Mouse (Mus musculus) brain, embryonic 14.5 days (tissue): ENCODE results near the gene Odf3b. TPM values are rescaled to one million over a fixed set of nuclear protein-coding genes. Genes with fewer than 3 reads are reported as not detected.
A peak's percentile ranks its signal among the peaks of the same experiment; 100 is the strongest.

Experiments
- DNase-seq: peaks from one replicate; pipeline ENCODE4 v3.0.0-alpha.2; 2011; ENCODE audit warnings: low read depth
- CTCF ChIP-seq: fragments of 200-500 bp; IDR thresholded peaks from 2 replicates; pipeline ENCODE4 v1.5.1; 2012; ENCODE audit warnings: inconsistent platforms, mild to moderate bottlenecking, moderate library complexity, borderline replicate concordance; ENCODE audit not compliant: insufficient read depth, insufficient read length; ENCODE audit errors: extremely low read depth
- POLR2A ChIP-seq: fragments of 200-500 bp; IDR thresholded peaks from 2 replicates; pipeline ENCODE4 v1.6.1; 2012; ENCODE audit warnings: mild to moderate bottlenecking, inconsistent platforms, borderline replicate concordance; ENCODE audit not compliant: poor library complexity, insufficient read depth, insufficient read length, severe bottlenecking; ENCODE audit errors: extremely low read depth
- polyA plus RNA-seq: library from polyadenylated mRNA; depleted of rRNA; stranded (reverse); fragments of >200 nt; gene quantifications from 2 replicates; pipeline ENCODE4 v1.2.3, GENCODE M21; 2012

The Odf3b gene
- polyA plus RNA-seq, 1 experiment = 2.4 TPM

DNA sequence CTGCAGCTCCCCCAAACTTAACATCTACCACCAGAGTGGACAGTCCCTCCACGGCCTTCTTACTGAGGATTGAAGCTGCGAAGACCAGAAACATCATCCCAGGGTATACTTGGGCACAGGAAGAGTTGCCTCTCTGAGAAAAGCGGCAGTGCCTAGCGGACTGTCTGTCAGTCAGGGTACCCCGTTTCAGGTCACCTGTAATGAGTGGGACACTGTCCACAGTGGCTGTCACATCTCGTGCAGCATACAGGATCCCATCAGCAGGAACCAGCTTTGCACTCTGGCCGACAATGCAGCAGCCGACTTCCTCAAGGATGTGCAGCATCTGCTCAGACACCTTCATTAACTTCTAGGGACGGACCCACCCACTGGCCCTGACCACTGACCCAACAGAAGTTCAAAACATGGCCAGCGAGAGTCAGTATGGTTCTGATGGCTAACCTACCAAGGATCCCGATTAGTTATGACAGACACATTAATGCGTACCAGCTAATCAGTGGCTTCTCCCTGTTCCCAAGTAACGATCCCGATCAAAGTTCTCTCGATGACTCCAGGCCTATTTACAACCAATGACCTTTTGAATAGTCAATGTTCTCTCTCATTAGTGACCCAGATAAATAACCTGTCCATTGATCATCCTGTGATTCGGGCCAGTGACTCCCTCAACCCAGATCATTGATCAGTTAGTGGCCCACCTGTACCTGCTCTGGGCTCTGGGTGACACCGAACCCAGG lies 4.1 kb downstream of the Odf3b start:
- no peak for DNase-seq
- TF ChIP-seq CTCF = no peak
- no peak for TF ChIP-seq POLR2A

GRCm38 (mm10) chr15:89374340-89374739 lies 4.7 kb downstream of the Odf3b start:
- DNase-seq = no peak
- TF ChIP-seq POLR2A (no peak), CTCF (no peak)

DNA sequence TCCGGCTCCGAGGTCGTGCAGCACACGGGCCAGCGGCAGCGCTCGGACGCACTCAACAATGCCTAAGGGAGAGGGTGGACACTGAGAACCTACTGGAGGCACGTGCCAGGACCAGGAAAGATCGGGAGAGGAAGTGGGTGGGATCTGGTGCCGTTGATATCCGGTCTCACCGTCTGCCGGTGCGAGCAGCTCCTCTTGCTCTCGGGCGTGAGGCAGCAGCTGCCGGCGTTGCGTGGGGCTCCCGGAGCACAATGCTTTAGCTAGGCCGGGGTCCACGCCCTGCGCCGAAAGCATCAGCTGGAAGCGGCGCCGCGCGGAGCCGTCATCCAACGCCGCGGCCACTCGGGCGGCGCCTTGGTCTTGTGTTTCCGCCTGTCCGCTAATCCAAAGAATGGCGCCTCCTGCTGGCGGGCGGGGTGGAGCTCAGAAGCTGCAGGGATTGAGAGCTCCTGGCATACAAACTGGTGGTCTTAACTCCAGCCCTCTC lies 5.3 kb downstream of the Odf3b start, which contains the start of gene Sco2:
TSS of gene Sco2 (minus strand) at position 85 of the 487 bp plus-strand sequence.
- peak; percentile 96 for DNase-seq

GRCm38 (mm10) chr15:89373027-89373761 lies 5.9 kb downstream of the Odf3b start:
- peak; percentile 54 for TF ChIP-seq CTCF
- TF ChIP-seq POLR2A = no peak
- DNase-seq = peak; percentile 87

More for the DNA sequence above, 5.3 kb downstream of the Odf3b start, which contains the start of gene Sco2:
- TF ChIP-seq POLR2A (peak; percentile 62; the same call in 1 of the 2 replicates), CTCF (peak; percentile 96)

GRCm38 (mm10) chr15:89372536-89372935 lies 6.5 kb downstream of the Odf3b start:
- no peak for TF ChIP-seq POLR2A
- TF ChIP-seq CTCF = no peak
- DNase-seq = no peak

DNA sequence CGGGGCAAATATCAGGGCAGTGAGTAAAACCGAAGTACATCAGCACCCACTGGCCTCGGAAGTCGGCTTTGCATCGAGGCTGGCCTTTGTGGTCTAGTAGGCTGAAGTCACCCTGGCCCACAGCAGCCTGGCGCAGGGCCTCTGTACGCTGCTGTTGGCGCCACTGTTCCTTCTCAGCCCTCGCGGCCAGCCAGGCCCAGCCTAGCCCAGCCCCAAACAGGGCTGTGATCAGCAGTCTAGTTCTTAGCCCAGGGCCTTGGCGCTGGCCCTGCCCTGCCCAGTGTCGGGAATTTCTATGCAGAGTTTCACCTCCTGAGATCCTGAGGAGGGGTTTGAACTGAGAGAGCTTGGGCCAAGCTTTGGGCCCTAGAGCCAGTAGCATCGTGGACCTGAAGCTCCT lies 7.0 kb downstream of the Odf3b start:
- TF ChIP-seq POLR2A = no peak
- TF ChIP-seq CTCF = no peak
- peak; percentile 11 for DNase-seq

DNA sequence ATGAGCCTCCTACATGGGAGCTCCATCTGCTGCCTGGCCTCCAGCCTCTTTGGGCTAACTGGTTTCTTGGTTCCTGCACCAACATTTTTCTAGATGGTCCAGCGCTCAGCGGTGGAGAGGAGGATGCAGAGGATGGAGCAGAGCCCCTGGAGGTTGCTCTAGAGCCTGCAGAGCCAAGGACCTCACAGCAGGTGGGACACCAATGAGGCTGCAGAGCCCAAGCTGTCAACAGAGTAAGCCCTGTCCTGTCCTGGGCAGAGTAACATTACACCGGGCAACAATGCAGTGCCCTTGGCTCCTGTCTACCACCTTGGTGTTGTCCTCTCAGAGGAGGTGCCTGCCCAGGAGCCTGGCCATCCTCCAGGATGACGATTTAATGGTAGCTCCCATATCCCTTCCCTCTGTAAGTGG lies 13.9 kb downstream of the Odf3b start:
- TF ChIP-seq POLR2A (no peak), CTCF (no peak)

DNA sequence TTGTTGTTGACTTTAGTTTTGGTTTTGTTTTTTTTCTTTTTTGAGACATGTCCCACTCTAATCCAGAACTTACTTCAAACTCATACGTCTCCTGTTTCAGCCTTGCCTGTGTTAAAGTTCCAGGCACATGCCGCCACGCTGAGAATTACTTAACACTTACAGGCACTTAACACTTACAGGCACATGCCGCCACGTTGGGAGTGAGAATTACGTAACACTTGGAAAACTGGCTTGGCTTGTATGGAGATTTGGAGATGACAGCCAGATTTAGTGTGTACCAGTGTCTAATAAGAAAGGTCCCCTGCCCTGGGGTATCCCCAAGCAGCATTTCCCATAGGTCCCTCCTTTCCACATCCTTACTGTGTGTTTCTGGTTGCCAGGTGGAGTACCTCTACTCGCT lies 16.0 kb downstream of the Odf3b start:
- no peak for TF ChIP-seq POLR2A
- TF ChIP-seq CTCF = no peak
- DNase-seq = no peak

More for the DNA sequence above, 13.9 kb downstream of the Odf3b start:
- no peak for DNase-seq

DNA sequence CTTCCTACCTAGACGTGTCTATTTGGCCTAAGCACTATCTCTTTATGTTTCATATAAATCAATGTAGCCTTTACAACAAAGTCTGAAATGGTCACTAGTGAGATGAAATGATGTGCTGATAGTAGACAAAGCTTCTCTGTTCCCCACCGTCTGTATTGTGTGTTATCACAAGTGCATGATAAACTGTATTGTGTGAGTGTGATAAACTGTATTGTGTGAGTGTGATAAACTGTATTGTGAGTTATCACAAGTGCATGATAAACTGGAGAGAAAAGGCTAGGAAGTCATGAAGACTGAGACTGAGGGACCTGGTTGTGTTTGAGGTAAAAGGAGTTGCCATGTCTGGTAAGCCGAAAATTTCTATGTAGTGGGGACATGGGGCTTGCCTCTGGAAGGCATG lies 20.3 kb downstream of the Odf3b start:
- DNase-seq = no peak
- TF ChIP-seq CTCF = no peak
- TF ChIP-seq POLR2A = no peak

- DNase-seq = peak; percentile 95
- no peak for TF ChIP-seq POLR2A
- TF ChIP-seq CTCF = no peak
Measured at GRCm38 (mm10) chr15:89356372-89356771, 22.7 kb downstream of the Odf3b start.
